Mouse (Mus musculus) C2C12 (cell line): ENCODE data around the gene Pced1b. TPM values are rescaled to one million over a fixed set of nuclear protein-coding genes. Genes with fewer than 3 reads are reported as not detected.
A peak's percentile ranks its signal among the peaks of the same experiment; 100 is the strongest.

Experiments
- H3K27me3 ChIP-seq: one replicate; pipeline ENCODE4 v1.6.1; 2011; ENCODE audit not compliant: control insufficient read depth, insufficient read depth, insufficient read length
- H3K36me3 ChIP-seq: one replicate; pipeline ENCODE4 v1.6.1; 2011; ENCODE audit not compliant: control insufficient read depth, insufficient read depth
- H3K4me3 ChIP-seq: one replicate; pipeline ENCODE4 v1.5.1; 2011; ENCODE audit warnings: mild to moderate bottlenecking, control low read depth; ENCODE audit not compliant: poor library complexity, insufficient read depth, severe bottlenecking
- H3K79me2 ChIP-seq: one replicate; pipeline ENCODE4 v1.6.1; 2011; ENCODE audit not compliant: control insufficient read depth, insufficient read depth
- H3K79me3 ChIP-seq: one replicate; pipeline ENCODE4 v1.6.1; 2011; ENCODE audit warnings: low read depth, control low read depth
- H3ac ChIP-seq: one replicate; pipeline ENCODE3; 2011; ENCODE audit warnings: low read depth; ENCODE audit not compliant: control insufficient read depth, insufficient read length
- CEBPB ChIP-seq: IDR thresholded peaks from one replicate; pipeline ENCODE4 v1.6.1; 2011; ENCODE audit warnings: low read depth, mild to moderate bottlenecking, control low read depth, moderate library complexity
- CTCF ChIP-seq: IDR thresholded peaks from one replicate; pipeline ENCODE4 v1.5.1; 2011; ENCODE audit not compliant: control insufficient read depth, insufficient read depth, insufficient read length
- FOSL1 ChIP-seq: IDR thresholded peaks from one replicate; pipeline ENCODE4 v1.8.0; 2011; ENCODE audit warnings: mild to moderate bottlenecking, low read length; ENCODE audit not compliant: poor library complexity, insufficient read depth, severe bottlenecking
- MAX ChIP-seq: IDR thresholded peaks from one replicate; pipeline ENCODE4 v1.6.1; 2011; ENCODE audit warnings: mild to moderate bottlenecking, control low read depth
- MYOD1 ChIP-seq: IDR thresholded peaks from one replicate; pipeline ENCODE4 v1.6.1; 2011; ENCODE audit warnings: low read depth; ENCODE audit not compliant: control insufficient read depth, insufficient read length
- MYOG ChIP-seq: IDR thresholded peaks from one replicate; pipeline ENCODE4 v1.6.1; 2011; ENCODE audit not compliant: control insufficient read depth, insufficient read length; ENCODE audit errors: extremely low read depth
- USF1 ChIP-seq: IDR thresholded peaks from one replicate; pipeline ENCODE4 v1.6.1; 2011; ENCODE audit warnings: low read depth, mild to moderate bottlenecking, control low read depth, moderate library complexity
- polyA plus RNA-seq: library from polyadenylated mRNA; unstranded; fragments of >200 nt; fragmentation: generic; extraction: Trizol; gene quantifications from one replicate; pipeline ENCODE4 v1.2.1, GENCODE M21; 2012; ENCODE audit warnings: missing spikeins

Gene Pced1b
- polyA plus RNA-seq, 1 experiment = 0.32 TPM

DNA sequence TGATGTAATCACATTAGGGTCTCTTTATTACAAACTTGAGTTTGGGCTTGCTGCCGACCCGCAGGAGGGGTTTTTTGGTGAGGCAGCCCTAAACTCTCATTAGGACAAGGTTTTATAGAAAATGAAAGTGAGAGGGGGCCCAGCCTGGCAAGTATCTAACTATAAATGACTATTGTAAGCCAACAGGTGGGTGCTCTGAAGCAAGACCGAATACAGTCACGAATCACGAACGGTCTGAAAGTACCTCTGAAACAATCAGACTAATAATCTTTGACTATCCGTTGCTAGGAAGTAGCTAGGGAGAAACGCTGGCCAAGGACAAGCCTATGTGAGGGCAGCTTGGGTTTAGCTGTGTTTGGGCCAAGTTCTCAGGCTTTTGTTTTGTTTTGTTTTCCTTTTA is 12.4 kb downstream of the Pced1b start:
- no peaks in the 10 kb centered on the region for H3K79me2 ChIP-seq
- H3K36me3 ChIP-seq = no peaks in the 10 kb centered on the region
- no peak overlapping the region for H3K4me3 ChIP-seq
- TF ChIP-seq MYOD1 = no peak
- TF ChIP-seq CTCF = no peak
- TF ChIP-seq USF1 = no peak
- TF ChIP-seq MAX = no peak
- TF ChIP-seq MYOG = no peak
- TF ChIP-seq CEBPB = no peak
- TF ChIP-seq FOSL1 = no peak
- H3ac ChIP-seq = no peak overlapping the region
- H3K27me3 ChIP-seq = no peaks in the 10 kb centered on the region
- H3K79me3 ChIP-seq = no peaks in the 10 kb centered on the region

GRCm38 (mm10) chr15:97259968-97260597 is 13.2 kb downstream of the Pced1b start:
- Histone ChIP-seq H3K79me3 (no peaks in the 10 kb centered on the region), H3K27me3 (no peaks in the 10 kb centered on the region), H3K4me3 (no peak overlapping the region), H3ac (no peak overlapping the region), H3K79me2 (no peaks in the 10 kb centered on the region), H3K36me3 (no peaks in the 10 kb centered on the region)
- TF ChIP-seq CEBPB (peak; percentile 66), FOSL1 (no peak), CTCF (no peak), MAX (no peak)

DNA sequence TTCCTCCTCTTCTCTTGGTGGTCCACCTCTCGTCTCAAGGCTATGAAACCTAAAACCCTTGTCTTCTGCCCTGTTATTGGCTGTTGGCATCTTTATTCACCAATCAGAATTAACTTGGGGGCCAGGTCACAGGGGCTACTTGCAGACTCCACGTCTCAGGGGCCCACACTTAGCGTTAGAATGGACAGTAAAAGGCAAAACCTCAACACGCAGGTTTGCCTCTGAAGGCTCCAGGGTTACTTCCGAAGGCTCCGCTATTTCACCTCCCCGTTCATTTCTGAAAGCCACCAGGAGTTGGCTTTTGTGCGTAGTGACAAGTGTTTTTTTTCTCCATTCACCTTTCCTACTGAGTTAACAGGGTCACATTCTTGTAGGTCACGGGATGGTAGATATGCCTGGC is 15.3 kb downstream of the Pced1b start:
- Histone ChIP-seq H3K36me3 (no peaks in the 10 kb centered on the region), H3K79me3 (no peaks in the 10 kb centered on the region), H3K4me3 (no peak overlapping the region), H3ac (no peak overlapping the region), H3K79me2 (no peaks in the 10 kb centered on the region), H3K27me3 (no peaks in the 10 kb centered on the region)
- TF ChIP-seq FOSL1 (no peak), MYOD1 (no peak)

DNA sequence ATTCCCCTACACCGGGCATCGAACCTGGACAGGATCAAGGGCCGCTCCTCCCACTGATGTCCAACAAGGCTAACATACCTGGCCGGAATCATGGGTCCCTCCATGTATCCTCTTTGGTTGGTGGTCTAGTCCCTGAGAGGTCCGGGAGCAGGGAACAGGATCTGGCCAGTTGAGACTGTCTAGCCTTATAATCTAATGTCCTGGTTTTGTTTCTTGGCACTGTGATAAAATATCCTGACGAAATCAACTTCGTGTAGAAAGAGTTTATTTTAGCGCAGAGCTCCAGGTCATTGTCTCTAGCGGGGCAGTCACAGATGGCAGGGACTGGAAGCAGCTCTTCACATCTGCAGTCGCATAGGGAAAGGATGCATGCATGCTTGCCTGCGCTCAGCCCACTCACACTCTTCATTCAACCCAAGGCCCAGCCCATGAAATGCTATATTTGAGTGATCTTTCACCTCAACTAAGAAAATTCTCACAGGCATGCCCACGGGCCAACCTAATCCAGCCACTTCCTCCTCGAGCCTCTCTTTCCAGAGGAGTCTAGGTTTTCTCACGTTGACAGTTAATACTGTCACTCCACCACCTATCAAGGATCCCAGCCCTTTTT is 19.4 kb downstream of the Pced1b start:
- H3K79me3 ChIP-seq = no peaks in the 10 kb centered on the region
- no peaks in the 10 kb centered on the region for H3K27me3 ChIP-seq
- no peak for TF ChIP-seq FOSL1
- TF ChIP-seq MAX = no peak
- no peak for TF ChIP-seq USF1
- TF ChIP-seq MYOG = no peak
- no peak for TF ChIP-seq CEBPB
- TF ChIP-seq CTCF = no peak
- no peak for TF ChIP-seq MYOD1
- H3K4me3 ChIP-seq = no peak overlapping the region
- no peaks in the 10 kb centered on the region for H3K36me3 ChIP-seq
- no peaks in the 10 kb centered on the region for H3K79me2 ChIP-seq
- H3ac ChIP-seq = no peak overlapping the region

DNA sequence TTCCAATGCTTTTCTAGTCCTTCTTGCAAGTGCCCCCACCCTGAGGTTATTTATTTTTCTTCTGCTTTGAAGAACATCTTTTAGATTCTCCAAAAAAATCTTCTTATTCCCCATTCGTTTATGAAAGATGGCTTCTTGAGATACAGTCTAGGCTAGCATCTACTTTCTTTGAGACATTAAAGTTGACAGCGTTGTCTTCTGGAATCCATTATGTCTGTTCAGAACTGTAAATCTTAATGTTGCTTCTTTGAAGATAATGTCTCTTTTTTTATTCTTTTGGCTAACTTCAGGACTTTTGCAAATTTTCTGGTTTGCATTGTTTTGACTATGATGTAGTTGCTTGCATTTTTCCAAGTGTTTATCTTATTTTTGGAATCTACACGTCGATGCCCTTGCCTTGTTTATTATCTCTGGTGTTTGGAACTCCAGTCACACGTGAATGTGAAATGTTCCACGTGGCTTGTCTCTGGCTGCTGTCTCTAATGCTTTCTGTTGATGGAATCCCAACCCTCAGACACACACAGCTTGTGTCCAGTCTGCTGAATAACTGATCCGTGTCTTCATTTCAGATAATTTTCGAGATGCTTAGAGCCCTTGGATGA is 20.3 kb downstream of the Pced1b start:
- no peak overlapping the region for H3K4me3 ChIP-seq
- H3K79me3 ChIP-seq = no peaks in the 10 kb centered on the region
- H3K79me2 ChIP-seq = no peaks in the 10 kb centered on the region
- H3K36me3 ChIP-seq = no peaks in the 10 kb centered on the region
- H3K27me3 ChIP-seq = no peaks in the 10 kb centered on the region
- H3ac ChIP-seq = no peak overlapping the region
- no peak for TF ChIP-seq MYOD1
- TF ChIP-seq FOSL1 = no peak
- TF ChIP-seq USF1 = no peak
- TF ChIP-seq MAX = no peak
- TF ChIP-seq CTCF = no peak
- no peak for TF ChIP-seq MYOG
- TF ChIP-seq CEBPB = no peak
